Mouse (Mus musculus) thymus, adult 2 months (tissue): ENCODE data around the gene Mapkapk2.

ENCODE experiments used
- CTCF ChIP-seq: fragments of 200-500 bp; IDR thresholded peaks from 2 replicates; pipeline ENCODE4 v1.5.1; 2012; ENCODE audit warnings: mild to moderate bottlenecking, control low read depth, low read length, moderate library complexity, borderline replicate concordance; ENCODE audit not compliant: control insufficient read depth, poor library complexity, insufficient read depth; ENCODE audit errors: extremely low read depth
- POLR2A ChIP-seq: fragments of 200-500 bp; IDR thresholded peaks from 2 replicates; pipeline ENCODE4 v1.6.1; 2012; ENCODE audit warnings: mild to moderate bottlenecking, low read length, control low read depth, moderate library complexity; ENCODE audit not compliant: control insufficient read depth, poor library complexity, insufficient read depth; ENCODE audit errors: extremely low read depth

DNA sequence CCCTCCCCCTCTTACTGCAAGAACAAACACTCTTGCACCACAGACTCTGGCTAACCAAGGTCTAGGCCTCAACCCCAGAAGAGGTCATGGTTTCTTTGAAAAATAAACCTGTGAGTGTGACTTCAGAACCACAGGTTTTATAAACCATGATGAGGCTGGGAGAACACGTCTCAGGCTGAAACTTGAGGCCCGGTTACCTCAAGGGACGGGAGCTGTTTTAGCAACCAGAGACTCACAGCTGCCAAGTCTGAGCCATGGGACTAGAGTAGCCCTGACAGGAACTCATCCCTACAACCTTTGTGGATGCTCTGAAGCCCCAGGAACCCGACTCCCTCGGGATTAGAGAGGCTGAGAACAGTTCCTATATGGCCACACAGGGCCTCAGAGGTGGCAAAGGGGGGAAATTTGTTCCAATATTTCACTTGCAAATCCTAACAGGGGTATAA is 48.2 kb downstream of the Mapkapk2 start:
- no peak for TF ChIP-seq CTCF
- no peak for TF ChIP-seq POLR2A
